7 mouse cellular contexts compared by ENCODE assay signal in the genomic region with DNA sequence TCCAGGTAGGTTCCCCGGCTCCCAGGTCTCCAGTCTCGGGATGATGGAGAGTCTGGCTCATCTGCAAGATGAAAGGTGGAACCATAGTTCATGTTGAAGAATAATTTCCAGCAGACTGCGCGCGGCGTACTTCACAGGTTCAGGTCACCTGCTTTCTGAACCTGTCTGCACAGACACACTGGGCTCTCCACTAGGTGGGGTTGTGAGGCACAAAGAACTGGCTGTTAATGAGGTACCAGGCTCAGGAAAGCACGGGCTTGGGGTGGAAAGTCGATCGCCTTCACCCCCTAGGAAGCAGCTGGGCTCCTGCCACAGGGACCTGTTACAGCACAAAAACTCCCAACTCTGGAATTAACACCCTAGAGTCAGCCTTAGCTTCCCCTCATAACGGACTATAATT. TPM values are rescaled to one million over a fixed set of nuclear protein-coding genes. Genes with fewer than 3 reads are reported as not detected.
DNase-seq lines count a peak whose midpoint lies in the region; ATAC-seq and TF ChIP-seq lines count a peak whose summit lies in the region.

No protein-coding gene starts in this region.

- ATAC-seq in neural tube, embryonic 15.5 days (ENCODE audit: low FRiP score) = no peak
- ATAC-seq in kidney, embryonic 15.5 days (replicated peaks; ENCODE audit: low FRiP score) = no peak; the same call in 1 of the 2 replicates
- ATAC-seq in lung, embryonic 14.5 days (ENCODE audit: insufficient read depth) = peak; percentile 47; the same call in 1 of the 2 replicates
- peak; percentile 66; the same call in 1 of the 2 replicates for ATAC-seq in stomach, embryonic 16.5 days (ENCODE audit: insufficient read depth, low FRiP score)

- no peak overlapping the region for H3K4me3 ChIP-seq in neural tube, embryonic 15.5 days (replicated peaks)
- peak overlapping the region; percentile 24 for H3K4me3 ChIP-seq in kidney, embryonic 15.5 days (replicated peaks)
- no peak overlapping the region for H3K4me3 ChIP-seq in lung, embryonic 14.5 days (ENCODE audit: low read depth, low read length)
- peak overlapping the region; percentile 28 for H3K4me3 ChIP-seq in stomach, embryonic 16.5 days (replicated peaks; ENCODE audit: low read length)

- 15% methylated on average over 10 of the region's 10 CpGs for WGBS in neural tube, embryonic 15.5 days
- WGBS in kidney, embryonic 15.5 days = 18% methylated on average over 10 of the region's 10 CpGs
- WGBS in lung, embryonic 14.5 days = 24% methylated on average over 10 of the region's 10 CpGs
- WGBS in stomach, embryonic 16.5 days = 23% methylated on average over 10 of the region's 10 CpGs

- H3K9ac ChIP-seq in neural tube, embryonic 15.5 days (replicated peaks) = no peak overlapping the region
- no peak overlapping the region for H3K9ac ChIP-seq in kidney, embryonic 15.5 days
- no peak overlapping the region for H3K9ac ChIP-seq in lung, embryonic 14.5 days
- no peak overlapping the region for H3K9ac ChIP-seq in stomach, embryonic 16.5 days (ENCODE audit: low read length)

- DNase-seq in neural tube, embryonic 10.5 days (ENCODE audit: extremely low spot score, low spot score) = peak; percentile 44
- DNase-seq in adrenal gland, postnatal 25 days = peak; percentile 8
- peak; percentile 47 for DNase-seq in embryo, embryonic 9.5 days (ENCODE audit: extremely low spot score)
- DNase-seq in lung, embryonic 14.5 days = peak; percentile 68

- no peak overlapping the region for H3K27ac ChIP-seq in neural tube, embryonic 15.5 days (replicated peaks)
- peak overlapping the region; percentile 41 for H3K27ac ChIP-seq in kidney, embryonic 15.5 days
- H3K27ac ChIP-seq in lung, embryonic 14.5 days (ENCODE audit: low read depth) = no peak overlapping the region
- H3K27ac ChIP-seq in stomach, embryonic 16.5 days (ENCODE audit: low read length) = no peak overlapping the region

- H3K27me3 ChIP-seq in neural tube, embryonic 15.5 days (replicated peaks) = no peaks in the 10 kb centered on the region
- H3K27me3 ChIP-seq in kidney, embryonic 15.5 days = peaks cover 5% of the 10 kb centered on the region; the same call in 1 of the 2 replicates
- H3K27me3 ChIP-seq in lung, embryonic 14.5 days (ENCODE audit: insufficient read depth, low read length) = peaks cover 5% of the 10 kb centered on the region; the same call in 1 of the 2 replicates
- H3K27me3 ChIP-seq in stomach, embryonic 16.5 days (ENCODE audit: control insufficient read depth, insufficient read depth, low read length) = no peaks in the 10 kb centered on the region

- peaks cover 43% of the 10 kb centered on the region for H3K36me3 ChIP-seq in neural tube, embryonic 15.5 days
- H3K36me3 ChIP-seq in kidney, embryonic 15.5 days = peaks cover 4% of the 10 kb centered on the region; the same call in 1 of the 2 replicates
- peaks cover 8% of the 10 kb centered on the region for H3K36me3 ChIP-seq in lung, embryonic 14.5 days (ENCODE audit: insufficient read depth)
- no peaks in the 10 kb centered on the region for H3K36me3 ChIP-seq in stomach, embryonic 16.5 days (ENCODE audit: control insufficient read depth, insufficient read depth, low read length)

- no peak overlapping the region for H3K4me2 ChIP-seq in neural tube, embryonic 15.5 days
- H3K4me2 ChIP-seq in kidney, embryonic 15.5 days = peak overlapping the region; percentile 50
- H3K4me2 ChIP-seq in lung, embryonic 14.5 days = no peak overlapping the region
- peak overlapping the region; percentile 38 for H3K4me2 ChIP-seq in stomach, embryonic 16.5 days (ENCODE audit: low read depth, low read length)

- TF ChIP-seq CTCF in lung, embryonic 14.5 days (IDR thresholded peaks at IDR 0.05; ENCODE audit: low read depth) = peak; percentile 73

- peaks cover 35% of the 10 kb centered on the region for H3K4me1 ChIP-seq in neural tube, embryonic 15.5 days
- peaks cover 26% of the 10 kb centered on the region for H3K4me1 ChIP-seq in kidney, embryonic 15.5 days
- H3K4me1 ChIP-seq in lung, embryonic 14.5 days (ENCODE audit: insufficient read depth) = peaks cover 4% of the 10 kb centered on the region; the same call in 1 of the 2 replicates
- H3K4me1 ChIP-seq in stomach, embryonic 16.5 days (ENCODE audit: control insufficient read depth, insufficient read depth, low read length) = peaks cover 16% of the 10 kb centered on the region

- no peaks in the 10 kb centered on the region for H3K9me3 ChIP-seq in neural tube, embryonic 15.5 days (replicated peaks)
- H3K9me3 ChIP-seq in kidney, embryonic 15.5 days (replicated peaks) = no peaks in the 10 kb centered on the region
- H3K9me3 ChIP-seq in lung, embryonic 14.5 days (ENCODE audit: low read depth, low read length) = no peaks in the 10 kb centered on the region
- H3K9me3 ChIP-seq in stomach, embryonic 16.5 days (replicated peaks; ENCODE audit: control insufficient read depth, low read length) = no peaks in the 10 kb centered on the region

RNA-seq across cellular contexts. Expression of a gene that starts 34.1 kb away (rescaled TPM):
- polyA plus RNA-seq in neural tube, embryonic 15.5 days (2015; fragmentation: Nextera tagmentation; extraction: Ambion mirVana) = 58.6 and 61.7 TPM in 2 replicates
- 126 and 129 TPM in 2 replicates for total RNA-seq in adrenal gland, postnatal 25 days (2021)
- 60.4 and 67.2 TPM in 2 replicates for polyA plus RNA-seq in kidney, embryonic 15.5 days (2015; fragmentation: Nextera tagmentation; extraction: Ambion mirVana)
- polyA plus RNA-seq in lung, embryonic 14.5 days (2014; fragmentation: Nextera tagmentation; extraction: Ambion mirVana) = 53.7 and 55.3 TPM in 2 replicates
- 40.5 and 49.8 TPM in 2 replicates for polyA plus RNA-seq in stomach, embryonic 16.5 days (2015; fragmentation: Nextera tagmentation; extraction: Ambion mirVana)

RNA-seq across cellular contexts. Expression of a gene that starts 45.7 kb away (rescaled TPM):
- polyA plus RNA-seq in neural tube, embryonic 15.5 days (2015; fragmentation: Nextera tagmentation; extraction: Ambion mirVana) = 28.3 and 30.4 TPM in 2 replicates
- 8.1 and 8.4 TPM in 2 replicates for total RNA-seq in adrenal gland, postnatal 25 days (2021)
- 8.3 and 8.5 TPM in 2 replicates for polyA plus RNA-seq in kidney, embryonic 15.5 days (2015; fragmentation: Nextera tagmentation; extraction: Ambion mirVana)
- 11.6 and 12.1 TPM in 2 replicates for polyA plus RNA-seq in lung, embryonic 14.5 days (2014; fragmentation: Nextera tagmentation; extraction: Ambion mirVana)
- 8.7 and 9.7 TPM in 2 replicates for polyA plus RNA-seq in stomach, embryonic 16.5 days (2015; fragmentation: Nextera tagmentation; extraction: Ambion mirVana)

RNA-seq across cellular contexts. Expression of a gene that starts 52.7 kb away (rescaled TPM):
- 2.3 and 3.3 TPM in 2 replicates for polyA plus RNA-seq in neural tube, embryonic 15.5 days (2015; fragmentation: Nextera tagmentation; extraction: Ambion mirVana)
- 3.0 and 6.0 TPM in 2 replicates for total RNA-seq in adrenal gland, postnatal 25 days (2021)
- polyA plus RNA-seq in kidney, embryonic 15.5 days (2015; fragmentation: Nextera tagmentation; extraction: Ambion mirVana) = 8.9 and 9.2 TPM in 2 replicates
- polyA plus RNA-seq in lung, embryonic 14.5 days (2014; fragmentation: Nextera tagmentation; extraction: Ambion mirVana) = 9.7 and 10.0 TPM in 2 replicates
- 13.6 and 14.2 TPM in 2 replicates for polyA plus RNA-seq in stomach, embryonic 16.5 days (2015; fragmentation: Nextera tagmentation; extraction: Ambion mirVana)

RNA-seq across cellular contexts. Expression of a gene that starts 57.5 kb away (rescaled TPM):
- polyA plus RNA-seq in neural tube, embryonic 15.5 days (2015; fragmentation: Nextera tagmentation; extraction: Ambion mirVana) = 24.7 and 28.2 TPM in 2 replicates
- 21.0 and 21.2 TPM in 2 replicates for total RNA-seq in adrenal gland, postnatal 25 days (2021)
- 53.1 and 59.0 TPM in 2 replicates for polyA plus RNA-seq in kidney, embryonic 15.5 days (2015; fragmentation: Nextera tagmentation; extraction: Ambion mirVana)
- 41.1 and 64.3 TPM in 2 replicates for polyA plus RNA-seq in lung, embryonic 14.5 days (2014; fragmentation: Nextera tagmentation; extraction: Ambion mirVana)
- polyA plus RNA-seq in stomach, embryonic 16.5 days (2015; fragmentation: Nextera tagmentation; extraction: Ambion mirVana) = 104 and 143 TPM in 2 replicates

RNA-seq across cellular contexts. Expression of a gene that starts 58.5 kb away (rescaled TPM):
- 4.9 and 6.6 TPM in 2 replicates for polyA plus RNA-seq in neural tube, embryonic 15.5 days (2015; fragmentation: Nextera tagmentation; extraction: Ambion mirVana)
- 2.0 and 2.9 TPM in 2 replicates for total RNA-seq in adrenal gland, postnatal 25 days (2021)
- 8.1 and 10.5 TPM in 2 replicates for polyA plus RNA-seq in kidney, embryonic 15.5 days (2015; fragmentation: Nextera tagmentation; extraction: Ambion mirVana)
- 3.4 and 6.0 TPM in 2 replicates for polyA plus RNA-seq in lung, embryonic 14.5 days (2014; fragmentation: Nextera tagmentation; extraction: Ambion mirVana)
- polyA plus RNA-seq in stomach, embryonic 16.5 days (2015; fragmentation: Nextera tagmentation; extraction: Ambion mirVana) = 9.0 and 27.1 TPM in 2 replicates

Comparison
In these comparisons a context has a peak if more than half of its experiments do, and no peak if none do; other contexts are left out.
1. DNase-seq: peak in every context shown above with its lines; median percentile 68 in lung, embryonic 14.5 days; 47 in embryo, embryonic 9.5 days; 44 in neural tube, embryonic 10.5 days; 8 in adrenal gland, postnatal 25 days.
2. ATAC-seq: peak in lung, embryonic 14.5 days (single experiment) and stomach, embryonic 16.5 days (single experiment); none in neural tube, embryonic 15.5 days (single experiment) and kidney, embryonic 15.5 days (single experiment).
3. H3K4me2 ChIP-seq: peak in kidney, embryonic 15.5 days (single experiment) and stomach, embryonic 16.5 days (single experiment); none in neural tube, embryonic 15.5 days (single experiment) and lung, embryonic 14.5 days (single experiment).
4. H3K4me3 ChIP-seq: peak in kidney, embryonic 15.5 days (single experiment) and stomach, embryonic 16.5 days (single experiment); none in neural tube, embryonic 15.5 days (single experiment) and lung, embryonic 14.5 days (single experiment).